19 mouse cellular contexts compared by ENCODE assay signal in genomic region chr11:113652516-113652915, GRCm38 (mm10). TPM values are rescaled to one million over a fixed set of nuclear protein-coding genes. Genes with fewer than 3 reads are reported as not detected.
A peak's percentile ranks its signal among the peaks of the same experiment; 100 is the strongest.
DNase-seq lines count a peak whose midpoint lies in the region; ATAC-seq and TF ChIP-seq lines count a peak whose summit lies in the region.
"Had no signal": no experiment of that assay in that cellular context is flagged by ENCODE, and none has a peak within 500 bp of the region (broad histone marks: within the 10 kb centered on the region; RNA-seq: fewer than 3 reads in every experiment).

No protein-coding gene starts in this region.

- H3K27me3 ChIP-seq in kidney, embryonic 16.5 days (ENCODE audit: insufficient read depth, low read length) = no peaks in the 10 kb centered on the region
- H3K27me3 ChIP-seq: heart, embryonic 13.5 days; limb, embryonic 12.5 days; midbrain, embryonic 15.5 days had no signal

- H3K36me3 ChIP-seq in kidney, embryonic 16.5 days (ENCODE audit: insufficient read depth, low read length) = peaks cover 57% of the 10 kb centered on the region

- peaks cover 41% of the 10 kb centered on the region for H3K4me1 ChIP-seq in kidney, embryonic 16.5 days (ENCODE audit: insufficient read depth, low read length)

- DNase-seq in layer of hippocampus, adult 2 months (ENCODE audit: low spot score in 2 of 2) = no peak
- no peak for DNase-seq in layer of hippocampus, adult 9-11 months
- peak; percentile 63 to 76 for DNase-seq in kidney, adult 8-10 months
- peak; percentile 22 to 29 for DNase-seq in kidney, postnatal 4 days
- no peak for DNase-seq in heart, postnatal 14 days
- DNase-seq in right cerebral cortex, adult 2 months (ENCODE audit: low spot score in 2 of 2) = no peak
- DNase-seq: gastrocnemius, postnatal 25 days; heart, adult 18-20 months; layer of hippocampus, postnatal 36 days; lung, adult 2 months had no signal

- no peak for TF ChIP-seq CTCF in layer of hippocampus, adult 2 months (conservative IDR thresholded peaks at IDR 0.05)

- ATAC-seq in kidney, embryonic 16.5 days (ENCODE audit: low FRiP score, low TSS enrichment) = peak; percentile 46
- ATAC-seq: liver, embryonic 12.5 days had no signal

- H3K4me2 ChIP-seq in kidney, embryonic 16.5 days (replicated peaks; ENCODE audit: low read depth, low read length) = no peak overlapping the region
- H3K4me2 ChIP-seq: heart, embryonic 13.5 days; hindbrain, embryonic 14.5 days; limb, embryonic 12.5 days; liver, embryonic 12.5 days; midbrain, embryonic 15.5 days had no signal

- no peak overlapping the region for H3K9ac ChIP-seq in kidney, embryonic 16.5 days (replicated peaks; ENCODE audit: low read length)
- H3K9ac ChIP-seq: forebrain, postnatal 0 days; heart, embryonic 13.5 days; hindbrain, embryonic 14.5 days; limb, embryonic 12.5 days; liver, embryonic 12.5 days; midbrain, embryonic 15.5 days had no signal

- intact Hi-C loops in heart, postnatal 14 days (cut with DNase I) = no loop called here

- peak overlapping the region; percentile 100; the same call in 1 of the 2 replicates for H3K27ac ChIP-seq in layer of hippocampus, adult 2 months
- peak overlapping the region; percentile 25; the same call in 1 of the 2 replicates for H3K27ac ChIP-seq in kidney, embryonic 16.5 days (ENCODE audit: low read length)
- H3K27ac ChIP-seq: heart, embryonic 13.5 days; hindbrain, embryonic 14.5 days; limb, embryonic 12.5 days; midbrain, embryonic 15.5 days had no signal

- WGBS in kidney, embryonic 16.5 days = 50% methylated on average over 6 of the region's 6 CpGs

- H3K9me3 ChIP-seq in kidney, embryonic 16.5 days (ENCODE audit: low read length) = no peaks in the 10 kb centered on the region
- H3K9me3 ChIP-seq: heart, embryonic 13.5 days; limb, embryonic 12.5 days; liver, embryonic 12.5 days; midbrain, embryonic 15.5 days had no signal

- no peak overlapping the region for H3K4me3 ChIP-seq in layer of hippocampus, adult 2 months
- no peak overlapping the region for H3K4me3 ChIP-seq in kidney, embryonic 16.5 days (ENCODE audit: low read length)
- H3K4me3 ChIP-seq: heart, embryonic 13.5 days; limb, embryonic 12.5 days; liver, embryonic 12.5 days; midbrain, embryonic 15.5 days had no signal

RNA-seq across cellular contexts. Expression of gene Slc39a11, which starts 2.6 kb away (rescaled TPM):
- total RNA-seq in layer of hippocampus, adult 2 months (2021) = 10 to 100 TPM; 21.7 to 23.1 TPM
- 23.5 and 25.4 TPM in 2 replicates for polyA plus RNA-seq in kidney, embryonic 16.5 days (2015; fragmentation: Nextera tagmentation; extraction: Ambion mirVana)
- 1 to 10 TPM; 2.9 to 3.7 TPM for total RNA-seq in heart, postnatal 14 days (2021)

RNA-seq across cellular contexts. Expression of gene Cog1, which starts 3.5 kb away (rescaled TPM):
- 10 to 100 TPM; 59.5 to 63.2 TPM for total RNA-seq in layer of hippocampus, adult 2 months (2021)
- polyA plus RNA-seq in kidney, embryonic 16.5 days (2015; fragmentation: Nextera tagmentation; extraction: Ambion mirVana) = 25.1 and 28.2 TPM in 2 replicates
- 10 to 100 TPM; 16.1 to 18.5 TPM for total RNA-seq in heart, postnatal 14 days (2021)

RNA-seq across cellular contexts. Expression of gene Fam104a, which starts 31.4 kb away (rescaled TPM):
- total RNA-seq in layer of hippocampus, adult 2 months (2021) = 10 to 100 TPM; 26.4 to 29.1 TPM
- 43.8 and 45.7 TPM in 2 replicates for polyA plus RNA-seq in kidney, embryonic 16.5 days (2015; fragmentation: Nextera tagmentation; extraction: Ambion mirVana)
- total RNA-seq in heart, postnatal 14 days (2021) = 10 to 100 TPM; 15.3 to 16.0 TPM

RNA-seq across cellular contexts. Expression of gene D11Wsu47e, which starts 31.7 kb away (rescaled TPM):
- total RNA-seq in layer of hippocampus, adult 2 months (2021) = 10 to 100 TPM; 13.2 to 16.2 TPM
- polyA plus RNA-seq in kidney, embryonic 16.5 days (2015; fragmentation: Nextera tagmentation; extraction: Ambion mirVana) = 23.7 and 27.6 TPM in 2 replicates
- 1 to 10 TPM; 6.5 to 7.1 TPM for total RNA-seq in heart, postnatal 14 days (2021)

RNA-seq across cellular contexts. Expression of gene Sstr2, which starts 33.4 kb away (rescaled TPM):
- 10 to 100 TPM; 22.0 to 23.2 TPM for total RNA-seq in layer of hippocampus, adult 2 months (2021)
- 0.36 and 0.47 TPM in 2 replicates for polyA plus RNA-seq in kidney, embryonic 16.5 days (2015; fragmentation: Nextera tagmentation; extraction: Ambion mirVana)
- total RNA-seq in heart, postnatal 14 days (2021) = not detected
- total RNA-seq: gastrocnemius, postnatal 25 days; heart, adult 18-20 months; heart, postnatal 25 days; megakaryocyte, adult 5-6 weeks had no signal

Comparison
In these comparisons a context has a peak if more than half of its experiments do, and no peak if none do; other contexts are left out.
1. DNase-seq: peak in kidney, adult 8-10 months (2 of 2) and kidney, postnatal 4 days (2 of 2); none in layer of hippocampus, adult 2 months (0 of 2), layer of hippocampus, adult 9-11 months (single experiment), heart, postnatal 14 days (0 of 2) and right cerebral cortex, adult 2 months (0 of 2).
2. RNA of gene Slc39a11, which starts 2.6 kb away (total RNA-seq): 21.7 to 23.1 TPM in layer of hippocampus, adult 2 months; 2.9 to 3.7 TPM in heart, postnatal 14 days; every median in the first group is over 4 times any median in the second.